Mouse (Mus musculus): ENCODE data around the gene Fermt2. TPM values are rescaled to one million over a fixed set of nuclear protein-coding genes. Genes with fewer than 3 reads are reported as not detected.
"Not testable (repeated sequence)": the region's sequence is repeated elsewhere in the genome, so short reads cannot be mapped to it uniquely, and the experiment has no call there.

Fermt2 gene
- polyA plus RNA-seq, 1 experiment from 2014 or later: 189 TPM

GRCm38 (mm10) chr14:45506165-45506564 lies 23.8 kb downstream of the Fermt2 start:
- Histone ChIP-seq H3K27ac (replicated peaks) (no peak overlapping the region), H3K36me3 (ENCODE audit: control insufficient read depth, insufficient read depth, low read length) (no peaks in the 10 kb centered on the region), H3K4me2 (replicated peaks; ENCODE audit: low read depth) (no peak overlapping the region), H3K27me3 (ENCODE audit: control insufficient read depth, insufficient read depth, low read length) (no peaks in the 10 kb centered on the region), H3K4me3 (ENCODE audit: low read depth, low read length) (no peak overlapping the region), H3K9me3 (ENCODE audit: control insufficient read depth, low read length) (no peaks in the 10 kb centered on the region), H3K9ac (ENCODE audit: low read length) (no peak overlapping the region), H3K4me1 (replicated peaks; ENCODE audit: control insufficient read depth, insufficient read depth) (peaks cover 9% of the 10 kb centered on the region; the same call in 1 of the 2 replicates)
- no peak for TF ChIP-seq EP300 (optimal IDR thresholded peaks at IDR 0.05)
- no peak for TF ChIP-seq CTCF (IDR thresholded peaks at IDR 0.05; ENCODE audit: low read depth)
- no peak for DNase-seq (ENCODE audit: low spot score)
- 69% methylated on average over 4 of the region's 4 CpGs for WGBS
- ATAC-seq (ENCODE audit: low FRiP score, low TSS enrichment): no peak

- TF ChIP-seq EP300 (optimal IDR thresholded peaks at IDR 0.05): no peak
- no peak for TF ChIP-seq CTCF (IDR thresholded peaks at IDR 0.05; ENCODE audit: low read depth)
- Histone ChIP-seq H3K27me3 (ENCODE audit: control insufficient read depth, insufficient read depth, low read length) (no peaks in the 10 kb centered on the region), H3K36me3 (ENCODE audit: control insufficient read depth, insufficient read depth, low read length) (no peaks in the 10 kb centered on the region; the same call in 1 of the 2 replicates), H3K4me2 (replicated peaks; ENCODE audit: low read depth) (no peak overlapping the region), H3K9me3 (ENCODE audit: control insufficient read depth, low read length) (no peaks in the 10 kb centered on the region), H3K4me3 (ENCODE audit: low read depth, low read length) (no peak overlapping the region), H3K27ac (replicated peaks) (no peak overlapping the region), H3K4me1 (replicated peaks; ENCODE audit: control insufficient read depth, insufficient read depth) (0 out of 2 replicates have a peak, but pooled peaks cover 4% of the 10 kb centered on the region), H3K9ac (ENCODE audit: low read length) (no peak overlapping the region)
- ATAC-seq (ENCODE audit: low FRiP score, low TSS enrichment) (no peak), DNase-seq (ENCODE audit: low spot score) (no peak)
- 84% methylated on average over 10 of the region's 10 CpGs for WGBS
These were observed 25.4 kb downstream of the Fermt2 start for GRCm38 (mm10) chr14:45504422-45505113.

- WGBS: 53% methylated on average over 3 of the region's 3 CpGs
- TF ChIP-seq EP300 (optimal IDR thresholded peaks at IDR 0.05) (no peak), CTCF (IDR thresholded peaks at IDR 0.05; ENCODE audit: low read depth) (no peak)
- no peaks in the 10 kb centered on the region for H3K9me3 ChIP-seq (ENCODE audit: control insufficient read depth, low read length)
These were observed 26.0 kb downstream of the Fermt2 start for GRCm38 (mm10) chr14:45503934-45504333.

GRCm38 (mm10) chr14:45500052-45500451 lies 29.9 kb downstream of the Fermt2 start:
- H3K4me3 ChIP-seq (ENCODE audit: low read depth, low read length): no peak overlapping the region
- H3K9ac ChIP-seq (ENCODE audit: low read length): no peak overlapping the region
- H3K9me3 ChIP-seq (ENCODE audit: control insufficient read depth, low read length): no peaks in the 10 kb centered on the region
- no peak overlapping the region for H3K4me2 ChIP-seq (replicated peaks; ENCODE audit: low read depth)
- DNase-seq (ENCODE audit: low spot score): no peak
- H3K36me3 ChIP-seq (ENCODE audit: control insufficient read depth, insufficient read depth, low read length): no peaks in the 10 kb centered on the region; the same call in 1 of the 2 replicates
- H3K27me3 ChIP-seq (ENCODE audit: control insufficient read depth, insufficient read depth, low read length): no peaks in the 10 kb centered on the region
- 87% methylated on average over 11 of the region's 11 CpGs for WGBS
- no peak for TF ChIP-seq CTCF (IDR thresholded peaks at IDR 0.05; ENCODE audit: low read depth)
- TF ChIP-seq EP300 (optimal IDR thresholded peaks at IDR 0.05): no peak
- H3K4me1 ChIP-seq (replicated peaks; ENCODE audit: control insufficient read depth, insufficient read depth): no peaks in the 10 kb centered on the region
- no peak overlapping the region for H3K27ac ChIP-seq (replicated peaks)
- no peak for ATAC-seq (ENCODE audit: low FRiP score, low TSS enrichment)

More at GRCm38 (mm10) chr14:45503934-45504333, 26.0 kb downstream of the Fermt2 start:
- Histone ChIP-seq H3K4me1 (replicated peaks; ENCODE audit: control insufficient read depth, insufficient read depth) (0 out of 2 replicates have a peak, but pooled peaks cover 4% of the 10 kb centered on the region), H3K27me3 (ENCODE audit: control insufficient read depth, insufficient read depth, low read length) (no peaks in the 10 kb centered on the region), H3K9ac (ENCODE audit: low read length) (no peak overlapping the region), H3K27ac (replicated peaks) (no peak overlapping the region), H3K4me3 (ENCODE audit: low read depth, low read length) (no peak overlapping the region), H3K36me3 (ENCODE audit: control insufficient read depth, insufficient read depth, low read length) (no peaks in the 10 kb centered on the region; the same call in 1 of the 2 replicates), H3K4me2 (replicated peaks; ENCODE audit: low read depth) (no peak overlapping the region)
- ATAC-seq (ENCODE audit: low FRiP score, low TSS enrichment) (no peak), DNase-seq (ENCODE audit: low spot score) (no peak)

GRCm38 (mm10) chr14:45497116-45497515 lies 32.8 kb downstream of the Fermt2 start:
- Histone ChIP-seq H3K9me3 (ENCODE audit: control insufficient read depth, low read length) (no peaks in the 10 kb centered on the region), H3K4me3 (ENCODE audit: low read depth, low read length) (no peak overlapping the region), H3K9ac (ENCODE audit: low read length) (no peak overlapping the region), H3K27me3 (ENCODE audit: control insufficient read depth, insufficient read depth, low read length) (no peaks in the 10 kb centered on the region), H3K27ac (replicated peaks) (no peak overlapping the region), H3K36me3 (ENCODE audit: control insufficient read depth, insufficient read depth, low read length) (peaks cover 3% of the 10 kb centered on the region), H3K4me2 (replicated peaks; ENCODE audit: low read depth) (no peak overlapping the region), H3K4me1 (replicated peaks; ENCODE audit: control insufficient read depth, insufficient read depth) (no peaks in the 10 kb centered on the region)
- DNase-seq (ENCODE audit: low spot score) (no peak), ATAC-seq (ENCODE audit: low FRiP score, low TSS enrichment) (no peak)
- no peak for TF ChIP-seq CTCF (IDR thresholded peaks at IDR 0.05; ENCODE audit: low read depth)
- TF ChIP-seq EP300 (optimal IDR thresholded peaks at IDR 0.05): no peak
- 73% methylated on average over 3 of the region's 3 CpGs for WGBS

- not testable (repeated sequence) for DNase-seq (ENCODE audit: low spot score); H3K27me3 ChIP-seq (ENCODE audit: control insufficient read depth, insufficient read depth, low read length); H3K4me2 ChIP-seq (replicated peaks; ENCODE audit: low read depth); H3K4me1 ChIP-seq (replicated peaks; ENCODE audit: control insufficient read depth, insufficient read depth); ATAC-seq (ENCODE audit: low FRiP score, low TSS enrichment); H3K36me3 ChIP-seq (ENCODE audit: control insufficient read depth, insufficient read depth, low read length); H3K4me3 ChIP-seq (ENCODE audit: low read depth, low read length); H3K9ac ChIP-seq (ENCODE audit: low read length); H3K9me3 ChIP-seq (ENCODE audit: control insufficient read depth, low read length); H3K27ac ChIP-seq (replicated peaks)
- 93% methylated on average over 14 of the region's 14 CpGs for WGBS
These were observed 34.1 kb downstream of the Fermt2 start for GRCm38 (mm10) chr14:45495810-45496209.

All from stomach, postnatal 0 days (tissue).